Mouse (Mus musculus) lung, adult 18-20 months (tissue): ENCODE data around the gene Gpnmb.

ENCODE experiments used
- DNase-seq, 2 experiments: peaks; one replicate each; pipeline ENCODE4 v3.0.0; 2022; ENCODE audit warnings: mixed read lengths in 2 of 2

Gpnmb gene

DNA sequence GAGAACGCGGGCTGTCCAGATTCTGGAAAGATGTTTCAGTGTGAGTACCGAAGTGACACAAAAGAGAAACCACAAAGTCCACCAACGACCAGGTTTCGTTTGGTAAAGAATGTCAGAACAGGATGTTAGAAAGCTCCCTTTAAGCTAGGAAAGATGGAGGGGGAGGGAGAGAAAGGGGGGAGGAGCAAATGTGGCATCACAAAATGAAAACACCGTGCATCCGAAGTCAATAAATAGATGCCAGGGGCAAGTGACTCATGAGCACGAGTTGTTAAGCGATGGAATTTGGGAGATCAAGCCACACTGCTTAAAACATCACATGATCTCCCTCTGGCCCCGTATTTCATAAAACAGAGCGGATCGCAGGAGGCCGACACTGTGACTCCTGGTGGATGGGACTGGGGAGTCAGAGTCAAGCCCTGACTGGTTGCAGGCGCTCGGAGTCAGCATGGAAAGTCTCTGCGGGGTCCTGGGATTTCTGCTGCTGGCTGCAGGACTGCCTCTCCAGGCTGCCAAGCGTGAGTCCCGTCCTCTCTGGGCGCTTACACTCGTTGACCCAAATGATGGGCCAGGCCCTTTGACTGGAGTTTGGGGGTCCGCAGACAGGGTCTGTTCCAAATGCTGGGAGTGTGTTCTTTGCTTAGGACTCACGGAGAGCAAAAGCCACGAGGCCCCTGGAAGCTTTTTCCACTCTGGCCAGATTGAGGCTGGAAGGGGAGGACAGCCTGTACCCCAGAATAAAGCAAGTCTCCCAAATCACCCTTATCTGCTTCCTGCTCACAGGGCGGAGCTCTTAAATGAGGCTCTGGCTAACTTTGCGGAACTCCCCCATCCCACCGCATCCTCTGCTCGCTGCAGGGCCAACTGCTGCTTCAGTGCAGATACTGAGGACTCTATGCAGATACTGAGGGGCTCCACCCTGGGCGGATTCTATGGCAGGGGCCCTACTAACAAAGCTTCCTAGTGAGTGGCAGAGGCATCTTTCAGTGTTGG, at the start of gene Gpnmb:
Gpnmb (plus strand) TSS at position 272 of the 993 bp plus-strand sequence.
- peak; percentile 21 to 46 for DNase-seq

- no peak for DNase-seq
Observed at GRCm38 (mm10) chr6:48989971-48990370, 46.4 kb upstream of the Gpnmb start.

- DNase-seq = no peak
Observed at GRCm38 (mm10) chr6:48991991-48992390, 44.4 kb upstream of the Gpnmb start.

GRCm38 (mm10) chr6:48998186-48998585, 38.2 kb upstream of the Gpnmb start:
- DNase-seq = no peak

DNA sequence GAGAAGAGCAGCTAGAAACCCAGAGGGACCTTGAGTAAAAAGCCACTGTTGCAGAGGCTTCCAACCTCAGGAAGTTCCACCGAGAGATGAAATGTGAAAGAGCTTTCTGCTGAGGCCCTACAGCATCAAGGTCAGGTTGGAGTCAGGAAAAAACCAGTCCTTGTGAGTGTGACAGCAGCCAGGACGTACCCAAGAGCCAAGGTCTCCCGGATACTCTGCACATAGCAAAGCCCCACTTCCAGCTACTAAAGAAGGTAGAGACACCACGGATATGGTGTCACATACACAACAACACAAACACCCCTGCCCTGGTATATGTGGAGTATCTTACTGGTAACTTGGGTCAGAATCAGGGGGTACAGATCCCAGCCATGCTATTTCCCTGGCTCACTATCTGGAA, 37.5 kb upstream of the Gpnmb start:
- no peak for DNase-seq

DNA sequence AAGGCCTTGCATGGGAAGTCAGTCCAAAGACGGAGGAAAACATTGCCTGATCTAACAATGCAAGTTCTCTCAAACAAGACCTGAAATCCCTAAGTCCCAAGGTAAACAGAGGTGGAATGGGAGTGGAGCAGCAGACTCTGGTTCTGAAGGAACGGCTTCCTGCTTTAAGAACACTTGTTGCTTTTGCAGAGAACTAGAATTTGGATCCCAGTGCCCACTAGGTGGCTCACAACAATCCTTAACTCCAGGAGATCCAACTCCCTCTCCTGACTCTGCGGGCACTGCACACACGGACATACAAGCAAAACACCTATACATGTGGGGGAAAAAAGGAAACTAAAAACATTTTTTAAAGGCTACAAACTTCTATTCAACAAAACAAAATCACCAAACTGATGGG, 33.0 kb upstream of the Gpnmb start:
- no peak for DNase-seq

GRCm38 (mm10) chr6:49007981-49008380, 28.4 kb upstream of the Gpnmb start:
- peak; percentile 35 to 55 for DNase-seq

DNA sequence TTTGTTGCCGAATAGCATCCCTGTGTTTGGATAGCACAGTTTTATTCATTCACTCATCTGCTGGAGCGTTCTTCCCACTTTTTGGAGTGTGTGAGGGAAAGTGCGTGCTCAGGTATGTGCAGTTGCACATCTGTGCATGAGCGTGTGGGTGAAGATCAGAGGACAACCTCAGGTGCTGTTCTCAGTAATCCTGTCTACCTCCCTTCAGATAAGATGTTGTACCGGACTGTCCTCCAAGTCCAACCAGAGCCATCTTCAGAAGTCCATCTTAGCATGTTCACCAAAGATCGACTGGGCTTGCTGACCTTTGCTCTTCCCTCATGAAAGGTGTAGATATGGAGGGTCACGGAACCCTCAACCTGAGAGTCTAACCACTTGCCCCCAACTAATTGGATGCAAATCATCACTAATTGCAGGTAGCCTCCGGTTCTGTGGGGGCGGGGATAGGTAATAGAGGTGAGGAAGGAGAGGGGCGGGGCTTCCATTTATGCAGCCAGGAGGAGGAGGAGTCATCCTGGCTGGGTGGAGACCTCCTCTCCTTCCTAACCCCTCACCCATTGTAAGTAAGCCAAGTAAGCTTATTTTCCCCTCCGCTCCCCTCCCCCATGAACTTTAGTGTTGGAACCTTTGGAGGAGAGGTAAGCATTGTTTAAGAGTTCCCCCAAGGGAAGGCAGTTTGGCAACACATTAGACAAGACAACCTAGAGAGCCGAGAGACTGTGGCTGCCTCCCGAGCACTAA, 27.8 kb upstream of the Gpnmb start:
- DNase-seq = no peak

GRCm38 (mm10) chr6:49009161-49009555, 27.2 kb upstream of the Gpnmb start:
- no peak for DNase-seq

DNA sequence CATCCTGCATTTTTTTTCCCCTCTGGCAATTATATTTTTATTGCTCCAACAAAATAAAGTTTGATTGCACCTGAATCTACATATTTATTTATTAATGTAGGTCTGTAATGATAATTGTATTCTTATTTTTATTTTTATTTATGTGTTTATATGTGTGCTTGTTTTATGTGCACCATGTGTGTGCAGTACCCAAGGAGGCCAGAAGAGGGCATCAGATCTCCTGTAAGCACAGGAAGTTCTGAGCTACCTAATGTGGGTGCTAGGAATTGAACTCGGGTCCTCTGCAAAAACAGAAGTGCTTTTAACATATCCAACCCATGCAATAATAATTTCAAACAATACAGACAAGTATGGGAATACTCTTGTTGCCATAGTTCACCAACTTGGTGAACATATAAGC, 26.7 kb upstream of the Gpnmb start:
- no peak for DNase-seq

GRCm38 (mm10) chr6:49011191-49011590, 25.2 kb upstream of the Gpnmb start:
- DNase-seq = no peak

GRCm38 (mm10) chr6:49013023-49013422, 23.3 kb upstream of the Gpnmb start:
- peak in 1 of 2 experiments; percentile 31 for DNase-seq

DNA sequence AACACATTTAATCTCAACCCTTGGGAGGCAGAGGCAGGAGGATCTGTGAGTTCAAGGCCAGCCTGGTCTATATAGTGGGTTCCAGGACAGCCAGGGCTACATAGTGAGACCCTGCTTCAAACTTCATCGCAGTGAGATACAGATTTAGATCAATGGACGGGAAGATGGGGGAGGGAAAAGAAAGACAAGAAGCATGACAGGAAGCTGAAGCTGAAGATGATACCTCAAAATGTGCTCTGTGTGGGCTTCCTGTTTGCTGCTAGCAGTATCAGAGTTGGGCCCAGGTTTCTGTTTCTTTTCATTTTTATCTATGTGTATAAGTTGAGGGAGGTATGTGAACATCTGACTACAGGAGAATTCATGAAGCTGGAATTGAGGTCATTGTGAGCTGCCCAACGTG, 22.9 kb upstream of the Gpnmb start:
- DNase-seq = no peak

- DNase-seq = no peak
Observed at GRCm38 (mm10) chr6:49017150-49017549, 19.2 kb upstream of the Gpnmb start.

GRCm38 (mm10) chr6:49019341-49019740, 17.0 kb upstream of the Gpnmb start:
- no peak for DNase-seq

- DNase-seq = peak in 1 of 2 experiments; percentile 23
Observed at GRCm38 (mm10) chr6:49021141-49022012, 15.0 kb upstream of the Gpnmb start.

DNA sequence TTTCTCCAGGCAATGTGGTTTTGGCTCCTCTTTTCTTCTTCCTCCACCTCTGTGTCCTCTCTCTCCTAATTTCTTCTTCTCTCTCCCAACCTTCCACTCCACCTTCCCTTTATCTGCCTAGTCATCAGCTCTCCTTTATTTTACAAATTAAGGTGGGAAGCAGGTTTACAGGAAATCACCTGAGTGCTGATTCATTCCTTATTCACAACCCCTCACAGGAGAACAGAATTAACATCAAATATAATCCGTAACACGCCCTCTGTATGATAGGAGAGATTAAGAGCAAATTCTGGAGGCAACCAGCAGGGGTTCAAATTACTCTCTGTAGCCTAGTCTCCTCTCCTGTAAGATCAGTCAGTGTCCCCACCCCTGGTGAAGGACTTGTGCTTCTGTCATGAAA, 14.0 kb upstream of the Gpnmb start:
- DNase-seq = no peak

GRCm38 (mm10) chr6:49023315-49023714, 13.0 kb upstream of the Gpnmb start:
- DNase-seq = no peak

- no peak for DNase-seq
Observed at GRCm38 (mm10) chr6:49025290-49025689, 11.1 kb upstream of the Gpnmb start.

- no peak for DNase-seq
Observed at GRCm38 (mm10) chr6:49026496-49026895, 9.8 kb upstream of the Gpnmb start.

- no peak for DNase-seq
Observed at GRCm38 (mm10) chr6:49028019-49028418, 8.3 kb upstream of the Gpnmb start.

GRCm38 (mm10) chr6:49028708-49029107, 7.6 kb upstream of the Gpnmb start:
- no peak for DNase-seq

- DNase-seq = no peak
Observed at GRCm38 (mm10) chr6:49031230-49031629, 5.1 kb upstream of the Gpnmb start.
